Mouse (Mus musculus) heart, adult 2 months (tissue): ENCODE results near the gene Snx13.

Source experiments
- CTCF ChIP-seq: fragments of 200-600 bp; IDR thresholded peaks from 2 replicates; pipeline ENCODE4 v1.8.1; 2022; ENCODE audit warnings: antibody characterized with exemption, mild to moderate bottlenecking, moderate library complexity
- EP300 ChIP-seq: fragments of 200-500 bp; IDR thresholded peaks from 2 replicates; pipeline ENCODE4 v1.6.1; 2011; ENCODE audit warnings: low read depth, low read length, control low read depth; ENCODE audit not compliant: insufficient read depth
- POLR2A ChIP-seq: fragments of 200-500 bp; IDR thresholded peaks from 2 replicates; pipeline ENCODE4 v1.6.1; 2011; ENCODE audit warnings: mild to moderate bottlenecking, low read depth, low read length, control low read depth; ENCODE audit not compliant: insufficient read depth

DNA sequence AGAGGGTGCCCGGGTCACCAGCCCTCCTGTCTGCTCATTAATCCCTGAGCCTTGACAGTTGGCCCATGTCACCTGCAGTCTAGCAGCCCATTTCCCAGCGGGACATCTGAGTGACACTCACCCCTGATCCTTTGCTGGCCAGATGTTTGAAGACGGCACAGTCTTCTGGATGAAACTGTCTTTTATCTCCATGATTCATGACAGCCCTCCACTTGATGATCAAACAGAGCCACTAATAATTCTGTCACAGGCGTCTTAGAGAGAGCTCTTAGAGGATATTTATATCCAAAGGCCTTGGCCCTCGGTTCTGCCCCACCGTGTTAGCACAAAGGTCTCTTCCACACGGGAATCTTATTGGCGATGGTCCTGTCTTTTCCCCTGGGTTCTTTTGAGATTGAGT, 129.0 kb downstream of the Snx13 start:
- no peak for TF ChIP-seq POLR2A
- no peak for TF ChIP-seq CTCF
- no peak for TF ChIP-seq EP300
